In the genomic region with DNA sequence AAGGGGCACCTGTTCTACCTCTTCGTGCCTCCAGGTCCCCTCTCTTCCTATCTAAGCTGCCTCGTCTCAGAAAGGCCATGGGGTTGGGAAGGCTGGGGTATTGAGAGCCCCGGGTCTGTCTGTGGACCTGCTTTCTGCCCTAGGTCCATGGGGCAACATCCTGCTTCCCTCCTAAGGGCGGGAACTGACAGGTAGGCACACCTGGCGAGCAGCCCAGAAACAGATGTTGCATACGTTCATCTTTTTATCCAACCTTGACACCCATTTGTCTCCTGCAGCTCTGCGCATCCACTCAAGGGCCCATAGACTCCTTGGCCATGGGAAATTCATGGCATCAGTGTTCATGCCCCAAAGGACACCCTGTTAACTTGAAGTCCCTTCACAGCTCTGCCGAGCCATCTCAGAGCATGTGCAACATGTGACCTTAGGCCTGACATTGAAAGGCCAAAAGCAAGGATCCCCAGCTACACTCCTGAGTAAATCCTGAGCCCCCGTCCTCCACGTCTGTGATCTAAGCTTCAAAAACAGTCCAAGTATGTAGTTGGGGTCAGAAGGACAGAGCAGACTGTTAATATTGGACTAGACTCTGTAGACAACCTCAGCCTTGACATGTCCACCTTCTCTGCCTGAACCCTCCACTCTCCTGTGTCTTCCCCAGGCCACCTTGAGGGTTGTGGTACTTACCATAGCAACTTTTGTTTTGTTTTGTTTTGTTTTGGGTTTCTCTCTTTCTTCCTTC, we compare ENCODE assay signal across 15 mouse cellular contexts. TPM values are rescaled to one million over a fixed set of nuclear protein-coding genes. Genes with fewer than 3 reads are reported as not detected.
"Had no signal": no experiment of that assay in that cellular context is flagged by ENCODE, and none has a peak within 500 bp of the region (broad histone marks: within the 10 kb centered on the region; RNA-seq: fewer than 3 reads in every experiment).

No protein-coding gene starts in this region.

- ATAC-seq: intestine, embryonic 16.5 days; liver, embryonic 12.5 days had no signal

- DNase-seq: right cerebral cortex, postnatal 14 days; thymus, postnatal 36 days had no signal

- H3K27ac ChIP-seq: hindbrain, embryonic 15.5 days; left cerebral cortex, adult 2 months; liver, embryonic 12.5 days; midbrain, embryonic 12.5 days had no signal

- H3K27me3 ChIP-seq: hindbrain, embryonic 15.5 days; limb, embryonic 15.5 days; liver, embryonic 12.5 days had no signal

- H3K4me2 ChIP-seq: hindbrain, embryonic 15.5 days; limb, embryonic 15.5 days; liver, embryonic 12.5 days; lung, embryonic 14.5 days; midbrain, embryonic 12.5 days had no signal

- H3K4me3 ChIP-seq: hindbrain, embryonic 15.5 days; left cerebral cortex, adult 2 months; limb, embryonic 15.5 days; liver, embryonic 12.5 days; midbrain, embryonic 12.5 days had no signal

- H3K36me3 ChIP-seq: hindbrain, embryonic 15.5 days; limb, embryonic 15.5 days; liver, embryonic 12.5 days; midbrain, embryonic 12.5 days had no signal

- H3K9me3 ChIP-seq: hindbrain, embryonic 15.5 days; limb, embryonic 15.5 days; liver, embryonic 12.5 days; midbrain, embryonic 12.5 days had no signal

- H3K9ac ChIP-seq: hindbrain, embryonic 15.5 days; limb, embryonic 15.5 days; liver, embryonic 12.5 days; lung, embryonic 14.5 days; midbrain, embryonic 12.5 days had no signal

RNA-seq across cellular contexts. Expression of gene Ttll10, which starts 6.1 kb away (rescaled TPM):
- total RNA-seq: left cerebral cortex, postnatal 14 days; megakaryocyte-erythroid progenitor cell, adult 5-6 weeks had no signal
- polyA plus RNA-seq: hindbrain, embryonic 15.5 days; midbrain, embryonic 12.5 days; midbrain, postnatal 0 days; neural tube, embryonic 14.5 days had no signal

RNA-seq across cellular contexts. Expression of gene Tnfrsf18, which starts 39.4 kb away (rescaled TPM):
- total RNA-seq: layer of hippocampus, adult 8-10 months; layer of hippocampus, postnatal 25 days; left cerebral cortex, adult 2 months; midbrain, postnatal 0 days had no signal
